Mouse (Mus musculus) forebrain, embryonic 16.5 days (tissue): Measurements from ENCODE around the gene Amigo2. TPM values are rescaled to one million over a fixed set of nuclear protein-coding genes. Genes with fewer than 3 reads are reported as not detected.

ENCODE experiments used
- ATAC-seq: fragments of 200-750 bp; cut with Nextera tagmentation; 2 replicates; pipeline ENCODE4 v1.8.0; 2017; ENCODE audit warnings: mild to moderate bottlenecking, moderate library complexity
- H3K27ac ChIP-seq: fragments of 300-500 bp; sonication (generic); 2 replicates; pipeline ENCODE4 v1.5.1; 2014; ENCODE audit warnings: low read length, control low read depth
- H3K27me3 ChIP-seq: fragments of 300-500 bp; sonication (generic); replicated peaks from 2 replicates; pipeline ENCODE4 v1.6.1; 2014; ENCODE audit warnings: low read length; ENCODE audit not compliant: control insufficient read depth, insufficient read depth
- H3K36me3 ChIP-seq: fragments of 300-500 bp; sonication (generic); 2 replicates; pipeline ENCODE4 v1.6.1; 2014; ENCODE audit not compliant: control insufficient read depth, insufficient read depth
- H3K4me1 ChIP-seq: fragments of 300-500 bp; sonication (generic); replicated peaks from 2 replicates; pipeline ENCODE4 v1.6.1; 2014; ENCODE audit warnings: low read length; ENCODE audit not compliant: control insufficient read depth, insufficient read depth
- H3K4me2 ChIP-seq: fragments of 300-500 bp; sonication (generic); 2 replicates; pipeline ENCODE4 v1.6.1; 2014; ENCODE audit warnings: mild to moderate bottlenecking, low read length, control low read depth
- H3K4me3 ChIP-seq: fragments of 300-500 bp; sonication (generic); replicated peaks from 2 replicates; pipeline ENCODE4 v1.5.1; 2014; ENCODE audit warnings: mild to moderate bottlenecking, low read length, control low read depth
- H3K9ac ChIP-seq: fragments of 300-500 bp; sonication (generic); replicated peaks from 2 replicates; pipeline ENCODE4 v1.6.1; 2014; ENCODE audit warnings: low read depth, low read length, control low read depth
- H3K9me3 ChIP-seq: fragments of 300-500 bp; sonication (generic); 2 replicates; pipeline ENCODE4 v1.6.1; 2016; ENCODE audit warnings: low read length; ENCODE audit not compliant: control insufficient read depth
- WGBS: fragments of 180-500 bp; shearing (Covaris S2); extraction: QIAGEN DNeasy Blood & Tissue Kit; methylation state at CpG from one replicate; pipeline ENCODE4 v1.1.7; 2014; 5-methylcytosine and 5-hydroxymethylcytosine counted together
- polyA plus RNA-seq: library from polyadenylated mRNA; unstranded; fragments of >200 nt; fragmentation: Nextera tagmentation; extraction: Ambion mirVana; gene quantifications from 2 replicates; pipeline ENCODE4 v1.2.1, GENCODE M21; 2015

The Amigo2 gene
- 5.1 and 7.0 TPM in 2 replicates for polyA plus RNA-seq

DNA sequence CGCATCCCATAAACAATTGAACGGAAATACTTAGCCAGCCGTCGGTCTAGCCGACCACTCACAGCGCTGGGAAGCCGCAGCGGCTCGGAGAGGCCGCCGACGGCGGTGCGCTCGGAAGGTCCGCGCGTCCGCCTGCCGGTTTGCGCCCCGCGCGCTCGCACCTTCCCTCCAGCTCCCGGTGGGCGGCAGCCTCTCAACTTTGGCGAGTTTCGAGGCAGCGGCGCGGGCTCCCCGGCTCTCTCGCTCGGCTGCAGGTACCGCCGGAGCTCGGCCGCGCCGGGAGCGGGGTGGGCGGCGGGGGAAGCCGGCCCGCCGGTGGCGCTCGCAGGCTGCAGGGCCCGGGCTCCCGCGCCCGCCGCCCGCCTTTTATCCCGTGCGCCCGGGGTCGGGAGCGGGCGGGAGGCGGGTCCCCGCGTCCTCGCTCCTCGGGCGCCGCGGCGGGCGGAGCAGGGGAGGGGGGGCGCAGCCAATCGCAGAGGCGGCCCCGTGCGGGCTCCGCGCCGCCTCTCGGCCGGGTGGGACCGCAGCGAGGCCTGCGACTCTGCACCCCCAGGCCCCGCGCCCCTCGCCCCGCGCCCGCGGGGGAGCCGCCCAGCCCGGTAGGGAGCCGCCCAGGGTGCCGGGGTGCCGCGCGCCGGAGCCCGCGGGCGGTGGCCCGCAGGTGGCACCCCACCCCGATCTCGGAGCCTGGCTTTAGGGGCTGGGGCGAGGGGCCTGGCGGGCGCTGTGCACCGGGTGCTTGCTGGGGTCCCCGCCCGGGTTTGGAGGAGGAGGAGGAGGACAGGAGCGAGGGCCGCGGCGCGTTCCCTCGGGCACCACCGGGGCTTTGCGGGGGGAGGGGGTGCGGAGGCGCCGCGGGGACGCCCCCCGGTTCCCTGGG, at the start of gene Amigo2, which contains the start of gene Pced1b:
Amigo2 (minus strand) TSS at position 377 of the 880 bp plus-strand sequence.
Pced1b (plus strand) TSS at position 197 of the 880 bp plus-strand sequence.
- Histone ChIP-seq H3K9me3 (no peaks in the 10 kb centered on the region), H3K4me2 (peak within 1 kb of the TSS; percentile 59), H3K27ac (peak within 1 kb of the TSS; percentile 34), H3K4me3 (peak within 1 kb of the TSS; percentile 76), H3K4me1 (peaks cover 10% of the 10 kb centered on the region), H3K36me3 (no peaks in the 10 kb centered on the region), H3K9ac (peak within 1 kb of the TSS; percentile 88), H3K27me3 (peaks cover 14% of the 10 kb centered on the region)
- peak; percentile 95 for ATAC-seq
- WGBS: under 1% methylated on average over 87 of the region's 125 CpGs

DNA sequence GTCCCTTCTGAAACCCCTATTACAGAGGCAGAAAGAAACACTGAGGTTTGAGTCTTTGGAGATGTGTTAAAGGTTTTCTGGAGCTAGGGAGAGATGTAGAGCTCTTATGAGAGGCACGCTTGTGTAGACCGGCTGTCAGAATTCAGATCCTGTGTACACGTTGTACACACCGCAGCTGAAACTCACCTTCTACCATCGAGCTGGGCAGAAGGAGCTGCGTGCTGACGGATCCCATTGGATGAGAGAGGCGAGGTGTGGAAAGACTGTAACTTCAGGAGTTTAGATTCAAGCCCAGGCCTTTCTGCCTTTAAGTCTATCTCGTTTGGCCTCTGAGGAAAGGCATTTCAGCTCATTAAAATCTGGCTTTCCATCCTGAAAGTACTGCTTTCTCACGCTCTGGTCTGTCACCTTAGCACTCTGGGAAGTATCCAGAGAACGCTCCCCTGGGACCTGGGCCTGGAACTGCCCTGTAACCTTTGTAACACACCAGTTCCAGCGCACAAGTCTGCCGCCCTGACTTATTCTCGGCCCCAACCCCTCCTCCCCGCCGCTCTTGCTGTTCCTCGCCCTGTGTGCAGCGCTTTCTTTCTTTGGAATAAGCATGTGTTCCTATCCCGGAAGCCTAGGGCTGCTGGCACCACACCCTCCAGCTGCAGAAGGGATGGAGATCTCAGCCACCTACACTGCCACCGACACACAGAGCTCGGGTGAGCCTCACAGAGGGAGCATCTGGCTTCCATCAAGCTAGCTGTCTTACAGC, 44.4 kb upstream of the Amigo2 start:
- Histone ChIP-seq H3K9me3 (no peaks in the 10 kb centered on the region; the same call in 1 of the 2 replicates), H3K36me3 (no peaks in the 10 kb centered on the region), H3K4me2 (no peak overlapping the region), H3K9ac (no peak overlapping the region), H3K4me3 (no peak overlapping the region), H3K27ac (no peak overlapping the region), H3K4me1 (no peaks in the 10 kb centered on the region), H3K27me3 (no peaks in the 10 kb centered on the region)
- ATAC-seq: no peak
- WGBS: 87% methylated on average over 21 of the region's 21 CpGs

DNA sequence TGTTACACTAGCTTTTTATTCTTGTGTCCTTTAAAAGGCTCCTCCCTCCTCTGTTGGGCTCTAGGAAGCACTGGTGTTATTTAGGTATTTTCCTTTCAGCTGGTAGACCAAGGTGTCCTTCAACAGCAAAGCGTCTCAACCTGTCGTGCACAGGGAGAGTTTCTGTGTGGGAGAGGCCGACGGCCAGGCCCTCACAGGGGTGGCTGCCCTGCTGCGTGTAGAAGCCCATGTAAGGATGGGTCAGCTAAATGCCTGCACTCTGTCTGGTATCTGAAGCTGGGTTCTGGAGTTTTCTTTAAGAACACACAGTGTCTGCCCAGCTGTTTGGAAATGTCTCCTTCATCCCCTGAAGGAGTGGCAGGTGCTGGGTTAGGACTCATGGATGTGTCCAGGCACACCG, 43.3 kb upstream of the Amigo2 start:
- no peak overlapping the region for H3K4me3 ChIP-seq
- H3K9ac ChIP-seq: no peak overlapping the region
- no peak overlapping the region for H3K4me2 ChIP-seq
- no peak overlapping the region for H3K27ac ChIP-seq
- no peak for ATAC-seq
- no peaks in the 10 kb centered on the region; the same call in 1 of the 2 replicates for H3K9me3 ChIP-seq
- H3K36me3 ChIP-seq: no peaks in the 10 kb centered on the region
- H3K27me3 ChIP-seq: no peaks in the 10 kb centered on the region
- H3K4me1 ChIP-seq: no peaks in the 10 kb centered on the region
- 95% methylated on average over 6 of the region's 6 CpGs for WGBS

DNA sequence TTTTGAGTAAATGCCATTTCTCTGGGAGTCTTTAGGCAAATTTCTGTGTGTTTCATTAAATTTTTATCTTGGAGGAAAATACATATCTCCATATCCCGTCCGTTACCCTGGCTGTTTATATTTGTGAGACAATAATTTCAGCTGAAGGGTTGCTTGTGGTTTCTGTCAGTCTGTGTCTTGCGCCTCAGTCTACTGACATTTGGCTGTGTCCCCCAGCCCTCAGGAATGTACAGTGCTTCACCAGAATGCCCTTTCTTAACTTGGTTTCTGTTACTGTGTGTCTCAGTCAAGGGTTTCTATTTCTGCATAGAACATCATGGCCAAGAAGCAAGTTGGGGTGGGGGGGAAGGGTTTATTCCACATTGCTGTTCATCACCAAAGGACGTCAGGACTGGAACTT, 42.1 kb upstream of the Amigo2 start:
- no peaks in the 10 kb centered on the region for H3K27me3 ChIP-seq
- no peak overlapping the region for H3K9ac ChIP-seq
- H3K4me2 ChIP-seq: no peak overlapping the region
- H3K27ac ChIP-seq: no peak overlapping the region
- H3K4me3 ChIP-seq: no peak overlapping the region
- no peaks in the 10 kb centered on the region for H3K36me3 ChIP-seq
- no peaks in the 10 kb centered on the region for H3K9me3 ChIP-seq
- H3K4me1 ChIP-seq: no peaks in the 10 kb centered on the region
- ATAC-seq: no peak
- WGBS: 86% methylated on average over 4 of the region's 4 CpGs

DNA sequence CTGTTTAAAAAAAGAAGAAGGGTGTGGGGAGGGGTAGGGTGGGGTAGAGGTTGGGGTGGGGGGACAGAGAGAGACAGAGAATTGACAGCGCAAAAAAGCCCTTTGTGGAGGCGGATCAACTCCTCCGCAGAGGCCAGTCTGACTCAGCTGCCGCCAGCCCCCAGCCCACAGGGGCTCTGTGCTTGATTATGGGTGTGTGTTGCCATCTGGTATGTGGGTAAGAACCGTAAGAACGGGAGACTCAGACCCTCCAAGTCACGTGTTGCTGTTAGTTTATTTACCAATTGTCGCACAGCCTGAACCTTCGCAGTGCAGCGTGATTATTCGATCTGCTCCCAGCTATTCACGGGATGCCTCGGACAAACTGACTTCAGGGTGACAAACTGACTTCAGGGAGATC, 41.6 kb upstream of the Amigo2 start:
- H3K36me3 ChIP-seq: no peaks in the 10 kb centered on the region
- no peaks in the 10 kb centered on the region for H3K4me1 ChIP-seq
- no peak for ATAC-seq
- H3K27me3 ChIP-seq: no peaks in the 10 kb centered on the region
- H3K27ac ChIP-seq: no peak overlapping the region
- H3K4me2 ChIP-seq: no peak overlapping the region
- H3K9ac ChIP-seq: no peak overlapping the region
- no peaks in the 10 kb centered on the region for H3K9me3 ChIP-seq
- 85% methylated on average over 13 of the region's 13 CpGs for WGBS
- no peak overlapping the region for H3K4me3 ChIP-seq

DNA sequence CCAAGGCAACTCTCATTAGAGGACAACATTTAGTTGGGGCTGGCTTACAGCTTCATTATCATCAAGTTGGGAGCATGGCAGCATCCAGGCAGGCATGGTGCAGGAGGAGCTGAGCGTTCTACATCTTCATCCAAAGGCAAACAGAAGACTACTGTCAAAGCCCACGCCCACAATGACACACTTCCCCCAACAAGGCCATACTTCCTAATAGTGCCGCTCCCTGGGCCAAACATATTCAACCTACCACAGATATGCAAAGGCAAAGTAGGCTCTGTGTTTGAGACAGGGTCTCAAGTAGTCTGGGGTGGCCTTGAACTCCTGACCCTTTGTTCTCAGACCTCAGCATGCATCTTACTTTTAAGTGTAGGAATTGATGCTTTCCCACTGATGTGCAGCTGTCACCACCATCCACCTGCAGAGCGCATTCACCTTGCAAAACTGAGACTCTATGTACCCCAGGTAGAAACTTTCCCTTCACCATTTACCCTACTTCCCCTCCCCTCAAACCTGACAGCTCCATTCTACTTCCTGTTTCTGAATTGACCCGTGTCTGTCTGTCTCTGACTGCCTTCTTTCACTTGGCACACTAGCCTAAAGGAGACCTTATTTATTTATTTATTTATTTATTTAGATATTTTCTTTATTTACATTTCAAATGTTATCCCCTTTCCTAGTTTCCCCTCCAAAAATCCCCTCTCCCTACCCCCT, 40.5 kb upstream of the Amigo2 start:
- WGBS: 88% methylated on average over 5 of the region's 5 CpGs

DNA sequence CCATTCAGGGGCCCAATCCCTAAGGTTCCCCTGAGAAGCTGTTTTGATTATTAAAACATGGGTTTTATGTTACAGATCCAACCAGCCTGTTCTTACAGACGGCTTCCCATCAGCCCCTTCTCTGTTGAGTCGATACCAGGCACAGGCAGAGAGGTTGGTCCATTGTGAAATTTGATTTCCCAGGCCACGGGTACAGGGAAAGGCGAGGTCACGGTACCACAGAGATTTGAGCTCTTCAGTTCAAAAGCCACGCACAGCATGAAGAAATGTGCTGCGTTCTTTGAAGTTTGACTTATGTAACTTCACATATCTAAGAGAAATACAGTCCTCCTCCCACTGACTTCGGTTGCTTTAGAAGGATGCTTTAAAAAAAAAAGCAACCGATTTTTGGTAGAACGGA, 39.6 kb upstream of the Amigo2 start:
- Histone ChIP-seq H3K9ac (no peak overlapping the region), H3K4me3 (no peak overlapping the region), H3K4me2 (no peak overlapping the region), H3K36me3 (no peaks in the 10 kb centered on the region), H3K4me1 (no peaks in the 10 kb centered on the region), H3K27me3 (no peaks in the 10 kb centered on the region), H3K27ac (no peak overlapping the region), H3K9me3 (no peaks in the 10 kb centered on the region)
- WGBS: 80% methylated on average over 10 of the region's 10 CpGs
- no peak for ATAC-seq

More for the DNA sequence above, 40.5 kb upstream of the Amigo2 start:
- no peak overlapping the region for H3K4me2 ChIP-seq
- H3K9me3 ChIP-seq: no peaks in the 10 kb centered on the region
- H3K4me1 ChIP-seq: no peaks in the 10 kb centered on the region
- no peak for ATAC-seq
- H3K27me3 ChIP-seq: no peaks in the 10 kb centered on the region
- no peak overlapping the region for H3K27ac ChIP-seq
- H3K4me3 ChIP-seq: no peak overlapping the region
- no peak overlapping the region for H3K9ac ChIP-seq
- H3K36me3 ChIP-seq: no peaks in the 10 kb centered on the region

DNA sequence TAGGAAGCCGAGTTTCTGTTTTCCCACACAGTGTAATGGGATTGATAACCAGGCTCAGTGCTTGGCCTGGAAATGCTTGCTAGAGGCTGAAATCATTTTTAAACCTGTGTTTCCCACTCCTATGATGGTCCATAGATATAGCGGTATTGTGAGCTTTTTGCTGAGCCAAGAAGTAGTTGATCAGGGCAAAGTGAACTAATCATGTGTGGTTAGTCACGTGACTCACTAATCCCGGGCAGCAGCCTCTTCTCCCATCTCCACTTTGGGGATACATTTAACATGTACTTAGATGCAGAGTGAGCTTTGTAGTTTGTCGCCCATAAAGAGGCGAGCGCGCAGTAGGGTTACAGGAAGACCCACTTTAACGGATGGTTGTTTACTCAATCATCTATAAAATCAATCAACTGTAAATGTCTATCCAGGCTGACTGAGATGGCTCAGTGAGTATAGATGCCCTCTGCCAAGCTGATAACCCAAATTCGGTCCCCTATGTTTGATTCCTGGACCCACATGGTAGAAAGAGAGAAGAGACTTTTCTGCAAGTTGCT, 38.7 kb upstream of the Amigo2 start:
- no peaks in the 10 kb centered on the region for H3K9me3 ChIP-seq
- no peak overlapping the region for H3K4me2 ChIP-seq
- no peak overlapping the region for H3K27ac ChIP-seq
- 91% methylated on average over 10 of the region's 10 CpGs for WGBS
- H3K4me3 ChIP-seq: no peak overlapping the region
- no peak overlapping the region for H3K9ac ChIP-seq
- no peaks in the 10 kb centered on the region for H3K36me3 ChIP-seq
- no peaks in the 10 kb centered on the region for H3K27me3 ChIP-seq
- ATAC-seq: no peak
- no peaks in the 10 kb centered on the region for H3K4me1 ChIP-seq
